Mouse (Mus musculus): ENCODE measurements around the gene Cchcr1. TPM values are rescaled to one million over a fixed set of nuclear protein-coding genes. Genes with fewer than 3 reads are reported as not detected.

The Cchcr1 gene
- polyA plus RNA-seq, 1 experiment: 13.4 TPM

DNA sequence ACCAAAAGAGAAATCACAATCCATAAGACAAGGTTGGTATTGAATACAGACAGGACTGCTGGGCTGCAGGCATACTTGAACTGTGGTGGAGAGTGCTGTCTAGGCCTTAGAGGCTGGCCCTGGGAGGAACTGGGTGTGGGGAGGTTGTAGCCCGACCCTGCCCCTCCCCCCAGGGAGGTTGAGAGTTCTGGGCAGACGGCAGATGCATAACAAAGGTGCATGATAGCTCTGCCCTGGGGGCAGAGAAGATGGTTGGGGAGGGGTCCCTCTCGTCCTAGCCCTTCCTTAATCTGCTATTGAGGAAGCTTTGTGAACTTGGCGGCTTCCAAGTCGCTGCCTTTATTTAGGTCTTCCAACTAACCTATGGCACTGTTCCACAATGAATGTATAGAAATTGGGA, 13.1 kb upstream of the Cchcr1 start:
- TF ChIP-seq EP300 (IDR thresholded peaks at IDR 0.05; ENCODE audit: insufficient read depth, low read depth, low read length) (peak; percentile 100), CTCF (IDR thresholded peaks at IDR 0.05; ENCODE audit: low read depth, low read length) (no peak), POLR2A (IDR thresholded peaks at IDR 0.05; ENCODE audit: insufficient read depth, low read length) (peak; percentile 37)
- H3K9ac ChIP-seq (ENCODE audit: low read depth, poor library complexity, severe bottlenecking): peak overlapping the region; percentile 75
- H3K4me1 ChIP-seq (ENCODE audit: control insufficient read depth, insufficient read depth, low read length): peaks cover 6% of the 10 kb centered on the region
- peak overlapping the region; percentile 99 for H3K27ac ChIP-seq (ENCODE audit: insufficient read depth, low read length)
- peak overlapping the region; percentile 7; the same call in 1 of the 2 replicates for H3K4me3 ChIP-seq (ENCODE audit: low read depth, low read length)
- peaks cover 3% of the 10 kb centered on the region; the same call in 1 of the 2 replicates for H3K36me3 ChIP-seq (ENCODE audit: control insufficient read depth, insufficient read depth, low read length, poor library complexity, severe bottlenecking)
- no peaks in the 10 kb centered on the region for H3K27me3 ChIP-seq (ENCODE audit: control insufficient read depth, insufficient read depth, low read length, poor library complexity, severe bottlenecking)
- no peaks in the 10 kb centered on the region for H3K9me3 ChIP-seq (replicated peaks; ENCODE audit: control insufficient read depth, insufficient read depth, low read length, poor library complexity, severe bottlenecking)

- Histone ChIP-seq H3K27ac (ENCODE audit: insufficient read depth, low read length) (peak overlapping the region; percentile 99), H3K9ac (ENCODE audit: low read depth, poor library complexity, severe bottlenecking) (peak overlapping the region; percentile 75), H3K9me3 (replicated peaks; ENCODE audit: control insufficient read depth, insufficient read depth, low read length, poor library complexity, severe bottlenecking) (no peaks in the 10 kb centered on the region), H3K36me3 (ENCODE audit: control insufficient read depth, insufficient read depth, low read length, poor library complexity, severe bottlenecking) (peaks cover 5% of the 10 kb centered on the region; the same call in 1 of the 2 replicates), H3K27me3 (ENCODE audit: control insufficient read depth, insufficient read depth, low read length, poor library complexity, severe bottlenecking) (no peaks in the 10 kb centered on the region), H3K4me1 (ENCODE audit: control insufficient read depth, insufficient read depth, low read length) (peaks cover 6% of the 10 kb centered on the region), H3K4me3 (ENCODE audit: low read depth, low read length) (peak overlapping the region; percentile 97)
- TF ChIP-seq POLR2A (IDR thresholded peaks at IDR 0.05; ENCODE audit: insufficient read depth, low read length): no peak
- peak; percentile 95 for TF ChIP-seq EP300 (IDR thresholded peaks at IDR 0.05; ENCODE audit: insufficient read depth, low read depth, low read length)
- TF ChIP-seq CTCF (IDR thresholded peaks at IDR 0.05; ENCODE audit: low read depth, low read length): no peak
Observed at GRCm38 (mm10) chr17:35504628-35505481, 12.0 kb upstream of the Cchcr1 start.

GRCm38 (mm10) chr17:35505776-35506175, 11.1 kb upstream of the Cchcr1 start, which contains the start of gene Pou5f1:
Gene Pou5f1 (plus strand): TSS chr17:35506018.
- H3K4me3 ChIP-seq (ENCODE audit: low read depth, low read length): peak within 1 kb of the TSS; percentile 97
- H3K27ac ChIP-seq (ENCODE audit: insufficient read depth, low read length): peak within 1 kb of the TSS; percentile 99
- H3K36me3 ChIP-seq (ENCODE audit: control insufficient read depth, insufficient read depth, low read length, poor library complexity, severe bottlenecking): peaks cover 7% of the 10 kb centered on the region
- peaks cover 4% of the 10 kb centered on the region for H3K4me1 ChIP-seq (ENCODE audit: control insufficient read depth, insufficient read depth, low read length)
- H3K9ac ChIP-seq (ENCODE audit: low read depth, poor library complexity, severe bottlenecking): peak within 1 kb of the TSS; percentile 75
- no peaks in the 10 kb centered on the region for H3K9me3 ChIP-seq (replicated peaks; ENCODE audit: control insufficient read depth, insufficient read depth, low read length, poor library complexity, severe bottlenecking)
- H3K27me3 ChIP-seq (ENCODE audit: control insufficient read depth, insufficient read depth, low read length, poor library complexity, severe bottlenecking): no peaks in the 10 kb centered on the region
- no peak for TF ChIP-seq CTCF (IDR thresholded peaks at IDR 0.05; ENCODE audit: low read depth, low read length)
- peak; percentile 48 for TF ChIP-seq POLR2A (IDR thresholded peaks at IDR 0.05; ENCODE audit: insufficient read depth, low read length)
- peak; percentile 86; the same call in 1 of the 2 replicates for TF ChIP-seq EP300 (IDR thresholded peaks at IDR 0.05; ENCODE audit: insufficient read depth, low read depth, low read length)

GRCm38 (mm10) chr17:35506881-35507280, 10.0 kb upstream of the Cchcr1 start:
- peak overlapping the region; percentile 97 for H3K4me3 ChIP-seq (ENCODE audit: low read depth, low read length)
- H3K27me3 ChIP-seq (ENCODE audit: control insufficient read depth, insufficient read depth, low read length, poor library complexity, severe bottlenecking): no peaks in the 10 kb centered on the region
- H3K4me1 ChIP-seq (ENCODE audit: control insufficient read depth, insufficient read depth, low read length): peaks cover 3% of the 10 kb centered on the region
- H3K36me3 ChIP-seq (ENCODE audit: control insufficient read depth, insufficient read depth, low read length, poor library complexity, severe bottlenecking): peaks cover 17% of the 10 kb centered on the region
- peak overlapping the region; percentile 75 for H3K9ac ChIP-seq (ENCODE audit: low read depth, poor library complexity, severe bottlenecking)
- H3K9me3 ChIP-seq (replicated peaks; ENCODE audit: control insufficient read depth, insufficient read depth, low read length, poor library complexity, severe bottlenecking): no peaks in the 10 kb centered on the region
- TF ChIP-seq POLR2A (IDR thresholded peaks at IDR 0.05; ENCODE audit: insufficient read depth, low read length) (no peak), CTCF (IDR thresholded peaks at IDR 0.05; ENCODE audit: low read depth, low read length) (no peak), EP300 (IDR thresholded peaks at IDR 0.05; ENCODE audit: insufficient read depth, low read depth, low read length) (no peak)
- H3K27ac ChIP-seq (ENCODE audit: insufficient read depth, low read length): peak overlapping the region; percentile 74

DNA sequence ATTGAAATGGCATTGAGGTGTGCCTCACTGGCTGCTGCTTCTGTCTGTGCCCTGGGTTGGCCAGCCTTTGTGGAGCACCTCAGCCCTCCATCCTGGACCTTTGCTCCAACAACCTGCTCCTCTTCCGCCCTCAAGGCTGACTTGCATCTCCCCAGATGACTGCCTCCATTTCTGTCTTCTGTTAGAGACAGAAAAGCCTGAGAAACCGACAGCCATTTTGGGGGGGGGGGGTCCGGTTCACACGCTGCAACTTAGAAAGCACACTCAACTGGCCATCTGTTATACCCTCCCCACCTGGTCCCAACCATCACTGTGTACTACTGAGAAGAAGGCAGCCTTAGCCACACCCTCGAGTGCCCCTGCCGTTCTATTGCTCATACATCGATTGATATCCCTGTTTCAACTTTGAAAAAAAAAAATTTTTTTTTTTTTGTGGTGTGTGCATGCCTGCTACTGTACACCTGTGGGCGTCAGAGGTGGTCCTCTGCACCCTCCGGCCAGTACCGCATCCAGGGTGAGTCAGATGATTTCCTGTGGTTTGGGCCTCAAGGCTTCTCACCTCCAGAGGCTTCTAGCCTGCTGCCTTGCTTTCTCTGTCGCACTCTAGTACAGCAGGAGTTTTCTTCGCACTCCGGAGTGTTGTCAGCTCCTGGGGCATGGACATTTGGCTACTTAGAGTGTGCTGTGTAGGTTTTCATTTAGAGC, 9.2 kb upstream of the Cchcr1 start:
- peak overlapping the region; percentile 75 for H3K9ac ChIP-seq (ENCODE audit: low read depth, poor library complexity, severe bottlenecking)
- H3K36me3 ChIP-seq (ENCODE audit: control insufficient read depth, insufficient read depth, low read length, poor library complexity, severe bottlenecking): peaks cover 23% of the 10 kb centered on the region
- TF ChIP-seq POLR2A (IDR thresholded peaks at IDR 0.05; ENCODE audit: insufficient read depth, low read length) (no peak), EP300 (IDR thresholded peaks at IDR 0.05; ENCODE audit: insufficient read depth, low read depth, low read length) (no peak), CTCF (IDR thresholded peaks at IDR 0.05; ENCODE audit: low read depth, low read length) (no peak)
- H3K4me1 ChIP-seq (ENCODE audit: control insufficient read depth, insufficient read depth, low read length): peaks cover 3% of the 10 kb centered on the region
- H3K27me3 ChIP-seq (ENCODE audit: control insufficient read depth, insufficient read depth, low read length, poor library complexity, severe bottlenecking): no peaks in the 10 kb centered on the region
- H3K27ac ChIP-seq (ENCODE audit: insufficient read depth, low read length): peak overlapping the region; percentile 74
- peak overlapping the region; percentile 97 for H3K4me3 ChIP-seq (ENCODE audit: low read depth, low read length)
- H3K9me3 ChIP-seq (replicated peaks; ENCODE audit: control insufficient read depth, insufficient read depth, low read length, poor library complexity, severe bottlenecking): no peaks in the 10 kb centered on the region

Data from ES-Bruce4 (cell line).